ENCODE assay signal across 8 mouse cellular contexts in genomic region chr11:50024833-50025720, GRCm38 (mm10). TPM values are rescaled to one million over a fixed set of nuclear protein-coding genes. Genes with fewer than 3 reads are reported as not detected.
DNase-seq lines count a peak whose midpoint lies in the region; ATAC-seq lines count a peak whose summit lies in the region.

TSS of gene Rnf130 (plus strand) at chr11:50025346.

- DNase-seq in CD4-positive helper T cell, adult 2 months (ENCODE audit: low read depth, low spot score) = peak; percentile 92
- DNase-seq in liver = peak; percentile 93
- DNase-seq in monocyte, adult 2 months (ENCODE audit: low read depth in 1 of 2, low spot score in 2 of 2) = peak; percentile 74 to 91
- peak; percentile 93 to 95 for DNase-seq in spleen, postnatal 36 days (ENCODE audit: low spot score in 2 of 2)

- peak within 1 kb of the TSS; percentile 77 for H3K4me3 ChIP-seq in brown adipose tissue, adult 24 weeks (ENCODE audit: insufficient read depth, low read depth, low read length)
- peak within 1 kb of the TSS; percentile 93 for H3K4me3 ChIP-seq in heart, embryonic 12.5 days
- H3K4me3 ChIP-seq in kidney, embryonic 16.5 days (ENCODE audit: low read length) = peak within 1 kb of the TSS; percentile 91

- peak within 1 kb of the TSS; percentile 94 for H3K4me2 ChIP-seq in heart, embryonic 12.5 days
- peak within 1 kb of the TSS; percentile 89 for H3K4me2 ChIP-seq in kidney, embryonic 16.5 days (replicated peaks; ENCODE audit: low read depth, low read length)

- peaks cover 6% of the 10 kb centered on the region for H3K4me1 ChIP-seq in brown adipose tissue, adult 24 weeks (ENCODE audit: control insufficient read depth, insufficient read depth, insufficient read length, low read length)
- peaks cover 15% of the 10 kb centered on the region for H3K4me1 ChIP-seq in heart, embryonic 12.5 days (replicated peaks)
- peaks cover 18% of the 10 kb centered on the region for H3K4me1 ChIP-seq in kidney, embryonic 16.5 days (ENCODE audit: insufficient read depth, low read length)

- ATAC-seq in erythroid progenitor cell, adult 5-6 weeks (replicated peaks; ENCODE audit: low FRiP score, poor library complexity, severe bottlenecking) = peak; percentile 90
- peak; percentile 88 for ATAC-seq in heart, embryonic 12.5 days (ENCODE audit: insufficient number of reproducible peaks, low FRiP score)
- peak; percentile 94 for ATAC-seq in kidney, embryonic 16.5 days (ENCODE audit: low FRiP score, low TSS enrichment)

- WGBS in heart, embryonic 12.5 days = 7% methylated on average over 129 of the region's 129 CpGs
- WGBS in kidney, embryonic 16.5 days = under 1% methylated on average over 85 of the region's 129 CpGs

- H3K27ac ChIP-seq in brown adipose tissue, adult 24 weeks (replicated peaks; ENCODE audit: low read depth, low read length) = peak within 1 kb of the TSS; percentile 87
- peak within 1 kb of the TSS; percentile 80 for H3K27ac ChIP-seq in heart, embryonic 12.5 days (ENCODE audit: poor library complexity, severe bottlenecking)
- H3K27ac ChIP-seq in kidney, embryonic 16.5 days (ENCODE audit: low read length) = peak within 1 kb of the TSS; percentile 92

- no peaks in the 10 kb centered on the region for H3K9me3 ChIP-seq in heart, embryonic 12.5 days (replicated peaks)
- no peaks in the 10 kb centered on the region for H3K9me3 ChIP-seq in kidney, embryonic 16.5 days (ENCODE audit: low read length)

- no peaks in the 10 kb centered on the region for H3K36me3 ChIP-seq in heart, embryonic 12.5 days
- no peaks in the 10 kb centered on the region for H3K36me3 ChIP-seq in kidney, embryonic 16.5 days (ENCODE audit: insufficient read depth, low read length)

- H3K27me3 ChIP-seq in heart, embryonic 12.5 days (replicated peaks) = peaks cover 18% of the 10 kb centered on the region
- H3K27me3 ChIP-seq in kidney, embryonic 16.5 days (ENCODE audit: insufficient read depth, low read length) = no peaks in the 10 kb centered on the region

- H3K9ac ChIP-seq in heart, embryonic 12.5 days = peak within 1 kb of the TSS; percentile 97
- peak within 1 kb of the TSS; percentile 99 for H3K9ac ChIP-seq in kidney, embryonic 16.5 days (replicated peaks; ENCODE audit: low read length)

RNA-seq across cellular contexts. Expression of gene Rnf130, which starts in this region (rescaled TPM):
- 78.5 and 97.9 TPM in 2 replicates for polyA plus RNA-seq in brown adipose tissue, adult 24 weeks (2012; ENCODE audit: insufficient read depth, insufficient read length, missing spikeins)
- total RNA-seq in erythroid progenitor cell, adult 5-6 weeks (2015; ENCODE audit: low replicate concordance) = 57.7 and 64.6 TPM in 2 replicates
- 47.5 and 48.2 TPM in 2 replicates for total RNA-seq in erythroid progenitor cell, adult 5-6 weeks (2017; ENCODE audit: low replicate concordance)
- polyA plus RNA-seq in heart, embryonic 12.5 days (2016; fragmentation: Nextera tagmentation; extraction: Ambion mirVana) = 32.8 and 36.0 TPM in 2 replicates
- polyA plus RNA-seq in kidney, embryonic 16.5 days (2015; fragmentation: Nextera tagmentation; extraction: Ambion mirVana) = 33.8 and 50.6 TPM in 2 replicates

Comparison
In these comparisons a context has a peak if more than half of its experiments do, and no peak if none do; other contexts are left out.
1. Peak in every context shown above with its lines: DNase-seq, ATAC-seq, H3K4me3 ChIP-seq and H3K27ac ChIP-seq.